Mouse (Mus musculus) adrenal gland, adult 18-20 months (tissue): ENCODE data around the gene Ssh2. TPM values are rescaled to one million over a fixed set of nuclear protein-coding genes. Genes with fewer than 3 reads are reported as not detected.

Experiments used
- DNase-seq, 2 experiments: peaks; one replicate each; pipeline ENCODE4 v3.0.0; 2021 to 2022; ENCODE audit warnings: low spot score in 2 of 2
- total RNA-seq, 2 experiments: library from RNA; stranded (reverse); gene quantifications; 1 replicate in 1 of 2; 2 replicates in 1 of 2; pipeline ENCODE4 v1.2.3; 2021

Gene Ssh2
- total RNA-seq, 2 experiments from 2014 or later, result 19.5 to 22.3 TPM

- no peak for DNase-seq
Measured at GRCm38 (mm10) chr11:77490451-77490850, 274.4 kb downstream of the Ssh2 start.

DNA sequence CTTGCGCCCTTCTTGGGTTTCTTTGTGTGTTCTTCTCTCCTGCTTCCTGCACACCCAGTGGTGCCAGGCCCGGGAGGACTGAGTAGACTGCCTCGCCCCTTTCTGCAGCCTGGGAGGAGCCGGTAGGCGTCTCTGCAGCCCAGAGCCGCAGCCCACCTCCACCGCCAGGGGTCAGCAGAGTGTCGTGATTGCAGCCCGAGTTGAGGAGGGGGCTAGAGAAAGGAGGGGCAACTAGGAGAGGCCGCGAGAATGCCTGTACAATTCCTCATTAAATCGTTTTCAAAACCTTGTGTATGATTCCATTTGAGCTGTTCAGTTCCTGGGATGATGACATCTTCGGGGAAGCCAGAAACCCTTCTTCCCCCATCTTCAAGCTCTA is 275.0 kb downstream of the Ssh2 start:
- peak; percentile 87 to 92 for DNase-seq

DNA sequence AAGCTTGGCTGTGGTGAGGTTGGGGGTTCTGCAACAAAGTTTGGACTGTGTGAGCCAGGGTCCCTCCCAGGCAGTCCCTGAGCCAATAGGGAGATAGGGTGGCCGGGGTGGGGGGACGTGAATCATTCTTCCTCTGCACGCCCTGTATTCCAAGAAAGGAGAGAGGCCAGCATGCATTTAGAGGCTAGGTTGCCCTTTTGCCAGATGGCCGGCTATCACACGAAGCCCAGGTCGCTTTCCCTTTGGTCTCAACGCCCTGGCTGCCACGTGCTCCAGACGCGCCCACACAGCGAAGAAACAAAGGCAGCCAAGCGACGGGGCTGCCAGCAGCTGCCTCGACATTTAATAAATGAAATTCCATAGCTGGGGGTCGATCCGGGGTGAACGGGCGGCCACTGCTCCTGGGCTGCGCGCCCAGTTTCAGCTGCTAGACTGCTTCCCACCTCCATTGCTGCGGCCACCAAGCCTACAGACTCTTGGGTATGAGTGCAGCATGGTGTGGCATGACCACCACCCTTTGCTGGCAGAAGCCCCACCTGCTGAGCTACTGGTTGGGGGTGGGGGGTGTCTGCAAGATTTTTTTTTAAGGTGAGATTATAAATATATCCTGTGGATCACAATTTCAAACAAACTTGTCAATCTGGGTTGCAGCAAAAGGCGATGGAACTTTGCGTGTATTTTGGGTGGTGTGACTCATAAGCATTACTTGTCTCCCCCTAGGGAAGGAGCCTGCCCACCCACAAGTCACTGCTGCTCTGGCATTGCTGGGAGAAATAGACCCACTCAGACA is 275.6 kb downstream of the Ssh2 start:
- peak in 1 of 2 experiments; percentile 49 for DNase-seq

DNA sequence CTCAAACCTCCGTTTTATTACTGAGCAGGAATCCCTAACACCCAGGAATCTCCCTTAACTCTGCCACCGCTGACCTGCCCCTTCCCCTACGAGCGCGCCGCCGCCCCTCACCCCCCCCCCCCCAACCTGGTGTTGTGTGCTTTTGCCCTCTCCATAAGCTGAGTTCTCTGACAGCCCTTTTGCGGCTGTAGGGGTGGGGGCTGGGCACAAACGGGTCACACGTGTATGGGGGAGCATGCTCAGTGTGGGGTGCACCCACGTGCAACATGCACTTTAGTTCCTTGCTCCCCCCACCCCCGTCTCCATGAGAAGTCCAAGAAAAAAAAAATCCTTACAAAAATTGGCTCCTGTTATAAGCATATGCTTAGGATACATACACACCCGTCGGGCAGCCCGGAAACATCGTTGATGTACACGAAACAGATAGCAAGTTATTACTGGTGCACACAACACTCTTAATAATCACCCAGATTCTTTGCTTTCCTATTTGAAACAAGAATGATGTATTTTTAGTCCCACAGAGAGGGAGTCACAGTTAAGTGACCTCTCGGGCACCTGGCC is 276.3 kb downstream of the Ssh2 start:
- no peak for DNase-seq

DNA sequence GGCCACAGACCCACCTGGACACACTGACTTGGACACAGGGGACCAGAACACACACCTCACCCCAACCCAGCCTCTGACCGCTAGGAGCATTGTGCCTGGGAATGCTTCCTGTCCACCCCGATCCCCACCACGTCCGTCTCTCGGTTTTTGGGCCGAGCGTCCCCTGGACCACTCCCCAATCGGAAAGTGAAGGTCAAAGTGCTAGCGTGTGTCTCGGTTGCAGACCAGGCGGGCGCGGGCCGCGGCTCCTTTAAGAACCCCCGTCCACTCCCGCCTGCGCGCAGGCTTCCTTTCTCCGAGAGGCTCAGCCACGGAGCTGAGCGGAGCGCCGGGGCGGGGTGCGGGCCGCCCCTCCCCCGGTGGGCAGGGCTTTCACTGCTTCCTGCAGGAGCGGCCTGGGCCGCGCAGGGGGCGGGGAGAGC is 276.8 kb downstream of the Ssh2 start:
- DNase-seq, result peak; percentile 89 to 92

GRCm38 (mm10) chr11:77493512-77494343 is 277.6 kb downstream of the Ssh2 start, which contains the start of gene Git1:
Gene Git1, plus strand, starts transcription at chr11:77493562.
- DNase-seq, result peak; percentile 54 to 66

DNA sequence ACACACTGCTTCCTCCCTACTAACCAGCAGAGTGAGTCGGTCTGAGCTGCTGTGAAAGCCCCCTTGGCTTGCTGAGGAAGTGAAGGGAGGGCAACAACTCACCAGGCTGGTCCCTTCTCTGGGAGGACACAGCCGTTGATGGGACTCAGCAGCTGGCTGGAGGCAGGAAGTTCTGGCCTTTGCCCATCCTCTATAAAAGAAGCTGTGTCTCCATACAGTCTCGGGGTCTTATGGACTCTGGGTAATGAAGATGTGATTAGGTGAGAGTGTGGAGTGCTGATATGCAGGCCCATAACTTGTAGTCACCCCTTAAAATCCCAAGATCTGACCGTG is 278.2 kb downstream of the Ssh2 start:
- no peak for DNase-seq

DNA sequence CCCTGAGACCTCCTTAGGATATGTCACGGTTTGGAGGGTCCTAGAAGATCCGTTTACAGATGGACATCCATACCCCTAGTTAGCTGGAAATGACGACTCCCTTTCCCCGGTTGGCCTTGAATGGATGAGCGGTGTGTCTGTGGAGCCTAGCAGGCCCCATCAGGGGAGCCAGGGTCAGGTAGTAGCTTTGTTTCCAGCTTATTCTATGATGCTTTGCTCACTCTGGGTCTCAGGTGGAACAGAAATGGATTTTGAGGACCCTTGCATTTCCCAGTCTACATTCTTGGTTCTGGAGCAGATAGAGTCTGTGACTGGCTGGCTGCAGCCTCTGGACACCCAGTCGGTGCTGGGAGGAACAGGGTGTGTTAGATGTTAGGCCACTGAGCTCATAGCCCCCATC is 278.7 kb downstream of the Ssh2 start:
- DNase-seq, result no peak

DNA sequence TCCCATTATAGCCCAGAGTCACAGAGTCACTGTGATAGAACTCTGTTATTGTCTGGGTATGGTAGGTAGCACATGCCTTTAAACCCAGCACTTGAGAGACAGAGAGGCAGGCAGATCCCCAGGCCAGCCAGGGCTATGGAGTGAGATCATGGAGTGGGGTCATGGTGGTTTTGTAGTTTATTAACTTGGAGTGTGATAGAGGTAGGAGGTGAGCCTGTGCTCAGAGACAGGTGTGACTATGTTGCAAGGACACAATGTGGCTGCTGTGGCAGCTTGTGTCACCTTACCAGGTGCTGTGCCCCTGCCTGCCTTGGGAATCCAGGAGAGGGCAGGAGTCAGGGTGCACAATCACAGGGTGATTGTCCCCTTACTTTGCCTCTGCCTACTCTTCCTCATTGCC is 279.4 kb downstream of the Ssh2 start:
- DNase-seq, result no peak

- DNase-seq, result peak in 1 of 2 experiments; percentile 60
Measured at GRCm38 (mm10) chr11:77497341-77497756, 281.3 kb downstream of the Ssh2 start.

- DNase-seq, result no peak
Measured at GRCm38 (mm10) chr11:77497851-77498250, 281.8 kb downstream of the Ssh2 start.

- no peak for DNase-seq
Measured at GRCm38 (mm10) chr11:77498261-77499139, 282.4 kb downstream of the Ssh2 start.

DNA sequence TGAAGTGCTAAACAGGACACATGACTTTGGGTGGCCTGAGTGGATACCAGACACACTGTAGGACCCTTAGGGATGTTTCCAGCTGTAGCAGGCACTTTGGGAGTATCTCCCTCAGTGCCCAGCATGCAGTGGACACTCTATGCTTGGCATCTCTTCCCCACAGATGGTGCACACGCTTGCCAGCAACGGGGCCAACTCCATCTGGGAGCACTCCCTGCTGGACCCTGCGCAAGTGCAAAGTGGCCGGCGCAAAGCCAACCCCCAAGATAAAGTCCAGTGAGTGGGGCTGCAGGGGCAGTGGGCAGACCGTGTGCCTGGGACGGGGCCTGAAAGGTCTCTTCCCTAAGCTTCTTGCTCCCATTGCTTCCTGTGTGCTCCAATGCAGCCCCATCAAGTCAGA is 283.3 kb downstream of the Ssh2 start:
- DNase-seq, result no peak

- DNase-seq, result no peak
Measured at GRCm38 (mm10) chr11:77500361-77501325, 284.6 kb downstream of the Ssh2 start.

DNA sequence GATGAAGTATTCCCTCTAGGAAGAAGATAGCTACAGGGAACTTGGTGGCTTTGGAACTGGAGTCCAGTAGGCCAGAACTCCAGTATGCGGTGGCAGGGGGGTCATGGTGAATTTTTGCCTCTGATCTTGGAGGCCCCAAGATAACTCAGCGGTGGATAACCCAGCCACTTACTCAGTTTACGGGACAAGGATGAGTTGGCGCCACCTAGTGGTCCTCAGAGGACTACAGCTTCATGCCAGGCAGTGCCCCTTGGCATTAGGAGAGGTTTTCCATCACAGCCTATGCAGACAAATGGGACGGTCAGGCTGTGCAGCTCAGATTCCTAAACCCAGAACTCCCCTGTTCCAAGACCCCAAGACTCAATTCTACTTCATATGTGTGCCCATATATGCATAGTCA is 285.3 kb downstream of the Ssh2 start:
- DNase-seq, result peak; percentile 63 to 80

DNA sequence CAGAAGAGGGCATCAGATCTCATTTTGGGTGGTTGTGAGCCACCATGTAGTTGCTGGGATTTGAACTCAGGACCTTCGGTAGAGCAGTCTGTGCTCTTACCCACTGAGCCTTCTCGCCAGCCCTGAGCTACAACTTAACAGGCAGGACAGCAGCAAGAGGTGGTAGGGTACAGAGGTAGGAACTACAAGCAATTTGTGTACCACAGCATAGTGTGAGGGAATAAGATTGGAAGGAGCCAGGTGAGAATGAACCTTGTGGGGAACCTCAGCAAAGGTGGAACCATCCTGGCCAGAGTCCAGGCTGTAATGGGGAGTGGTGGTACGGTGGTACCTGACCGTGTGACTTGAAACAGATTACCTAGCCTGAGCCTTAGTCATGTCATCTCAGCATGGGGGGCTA is 285.9 kb downstream of the Ssh2 start:
- DNase-seq, result no peak

- no peak for DNase-seq
Measured at GRCm38 (mm10) chr11:77502481-77502880, 286.4 kb downstream of the Ssh2 start.

DNA sequence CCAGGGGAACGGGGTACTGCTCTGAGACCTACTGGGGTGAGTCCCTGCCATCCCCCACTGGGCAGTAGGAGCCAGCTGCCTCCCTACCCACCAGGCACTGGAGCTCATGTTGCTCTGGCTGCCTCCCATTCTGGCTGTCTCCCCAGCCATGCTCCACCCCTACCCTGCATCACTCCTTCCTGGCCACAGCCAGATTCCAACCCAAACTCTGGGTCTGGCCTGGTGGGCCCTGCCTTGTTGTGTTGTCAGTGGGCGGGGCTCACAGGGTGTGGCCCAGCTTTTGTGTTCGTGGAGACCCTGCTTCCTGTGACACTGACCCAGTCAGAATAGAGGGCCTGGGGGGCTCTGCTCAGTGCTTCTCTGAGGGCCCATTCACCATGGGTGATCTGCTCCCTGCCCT is 287.4 kb downstream of the Ssh2 start:
- no peak for DNase-seq

- no peak for DNase-seq
Measured at GRCm38 (mm10) chr11:77504377-77504776, 288.3 kb downstream of the Ssh2 start.
